Mouse (Mus musculus): ENCODE data around the gene Coq8a.

Coq8a gene

GRCm38 (mm10) chr1:180118233-180118632, 81.2 kb downstream of the Coq8a start:
- DNase-seq (ENCODE audit: extremely low spot score, low spot score) = no peak

GRCm38 (mm10) chr1:180116525-180116924, 82.9 kb downstream of the Coq8a start:
- DNase-seq (ENCODE audit: extremely low spot score, low spot score) = no peak

Data from neural tube, embryonic 10.5 days (tissue).